Mouse (Mus musculus): ENCODE measurements around the gene Klhl8.

The Klhl8 gene

DNA sequence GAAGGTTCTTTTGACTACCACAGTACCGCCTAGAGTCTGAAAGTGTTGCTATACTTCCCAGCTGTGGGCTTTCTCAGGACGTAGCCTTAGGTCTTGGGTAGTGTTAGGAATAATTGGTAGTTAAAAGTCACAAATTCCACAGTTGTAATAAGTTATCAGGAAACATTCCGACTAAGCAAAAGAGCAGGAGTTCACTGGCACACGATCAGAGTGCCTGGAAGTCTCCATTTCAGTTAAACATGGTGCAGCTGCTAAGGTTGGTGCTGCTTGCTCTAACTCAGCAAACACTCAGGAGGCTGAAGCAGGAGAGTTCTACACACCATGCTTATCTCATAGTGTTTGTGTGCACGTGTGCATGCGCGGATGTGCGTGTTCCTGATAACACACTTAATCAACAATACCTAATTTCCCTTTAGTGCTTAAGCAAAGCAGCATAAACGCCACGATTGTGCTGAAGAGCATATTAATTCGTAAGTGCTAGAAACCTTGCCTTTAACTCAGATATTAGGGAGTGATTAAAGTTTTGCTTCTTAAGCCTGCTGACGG, 97.0 kb downstream of the Klhl8 start:
- DNase-seq (ENCODE audit: low spot score in 2 of 2), result no peak

DNA sequence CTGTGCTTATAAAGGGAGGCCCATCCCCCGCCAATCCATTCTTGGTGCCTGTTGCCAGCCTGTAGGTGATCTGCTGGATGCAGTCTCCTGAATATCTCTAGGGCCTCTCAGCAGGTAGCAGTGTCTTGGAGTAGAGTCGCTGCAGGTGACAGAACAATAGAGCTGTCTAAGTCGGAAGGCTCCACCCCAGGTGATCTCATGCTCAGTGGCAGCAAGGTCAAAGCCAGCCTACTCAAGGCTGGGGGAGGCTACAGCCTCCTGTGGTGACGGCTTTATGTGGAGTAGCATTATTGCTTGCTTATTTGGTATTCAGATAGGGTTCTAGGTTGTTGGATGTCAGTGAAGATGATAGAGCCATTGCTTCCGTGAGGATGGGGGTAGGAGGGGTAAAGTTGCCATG, 97.8 kb downstream of the Klhl8 start:
- no peak for DNase-seq (ENCODE audit: low spot score in 2 of 2)

Measured in spleen, postnatal 10 days (tissue).